Comparison of ENCODE assay signal across 8 mouse cellular contexts in genomic region chr8:12384996-12385685, GRCm38 (mm10). TPM values are rescaled to one million over a fixed set of nuclear protein-coding genes. Genes with fewer than 3 reads are reported as not detected.
DNase-seq lines count a peak whose midpoint lies in the region; ATAC-seq and TF ChIP-seq lines count a peak whose summit lies in the region.

No protein-coding gene starts in this region.

- peak overlapping the region; percentile 65 for H3K9ac ChIP-seq in forebrain, postnatal 0 days
- no peak overlapping the region for H3K9ac ChIP-seq in liver, embryonic 16.5 days (ENCODE audit: low read depth, low read length)

- H3K36me3 ChIP-seq in heart, embryonic 10.5 days, result no peaks in the 10 kb centered on the region
- H3K36me3 ChIP-seq in forebrain, postnatal 0 days (ENCODE audit: insufficient read depth), result no peaks in the 10 kb centered on the region
- H3K36me3 ChIP-seq in liver, embryonic 16.5 days (ENCODE audit: control insufficient read depth, insufficient read depth), result no peaks in the 10 kb centered on the region

- H3K4me2 ChIP-seq in forebrain, postnatal 0 days (ENCODE audit: low read depth), result peak overlapping the region; percentile 78
- H3K4me2 ChIP-seq in liver, embryonic 16.5 days (ENCODE audit: low read depth, low read length), result peak overlapping the region; percentile 30; the same call in 1 of the 2 replicates

- H3K27ac ChIP-seq in heart, embryonic 10.5 days, result no peak overlapping the region
- peak overlapping the region; percentile 88 for H3K27ac ChIP-seq in forebrain, postnatal 0 days (ENCODE audit: low read depth, low read length)
- no peak overlapping the region for H3K27ac ChIP-seq in liver, embryonic 16.5 days (ENCODE audit: low read length)

- WGBS in heart, embryonic 10.5 days, result under 1% methylated on average over 57 of the region's 57 CpGs
- under 1% methylated on average over 55 of the region's 57 CpGs for WGBS in forebrain, postnatal 0 days
- WGBS in liver, embryonic 16.5 days (ENCODE audit: insufficient replicate concordance), result 2% methylated on average over 56 of the region's 57 CpGs

- H3K4me1 ChIP-seq in heart, embryonic 10.5 days, result peaks cover 26% of the 10 kb centered on the region
- peaks cover 7% of the 10 kb centered on the region; the same call in 1 of the 2 replicates for H3K4me1 ChIP-seq in forebrain, postnatal 0 days (ENCODE audit: insufficient read depth)
- H3K4me1 ChIP-seq in liver, embryonic 16.5 days (ENCODE audit: control insufficient read depth, low read depth, low read length), result peaks cover 3% of the 10 kb centered on the region

- intact Hi-C loops in gastrocnemius, postnatal 36 days (cut with DNase I), result no loop called here

- ATAC-seq in forebrain, postnatal 0 days, result peak; percentile 70
- ATAC-seq in liver, embryonic 16.5 days (ENCODE audit: low read depth), result no peak

- H3K27me3 ChIP-seq in heart, embryonic 10.5 days (ENCODE audit: insufficient read depth, poor library complexity, severe bottlenecking), result peaks cover 98% of the 10 kb centered on the region
- peaks cover 41% of the 10 kb centered on the region for H3K27me3 ChIP-seq in forebrain, postnatal 0 days (ENCODE audit: insufficient read depth, low read length)
- peaks cover 97% of the 10 kb centered on the region for H3K27me3 ChIP-seq in liver, embryonic 16.5 days (ENCODE audit: control insufficient read depth, insufficient read depth, low read depth, low read length)

- DNase-seq in heart, embryonic 10.5 days (ENCODE audit: low spot score), result peak; percentile 54
- no peak for DNase-seq in heart, adult 8-10 months (ENCODE audit: low spot score)
- peak; percentile 42 for DNase-seq in R1 (ENCODE audit: low read depth, low spot score)
- peak; percentile 64 for DNase-seq in forebrain, postnatal 0 days
- no peak for DNase-seq in gastrocnemius, postnatal 36 days
- DNase-seq in urinary bladder, postnatal 25 days (ENCODE audit: low spot score), result no peak
- no peak for DNase-seq in layer of hippocampus, adult 9-10 months (ENCODE audit: low spot score)

- H3K4me3 ChIP-seq in heart, embryonic 10.5 days, result peak overlapping the region; percentile 51
- peak overlapping the region; percentile 46 for H3K4me3 ChIP-seq in forebrain, postnatal 0 days (ENCODE audit: low read depth, low read length)
- peak overlapping the region; percentile 28 for H3K4me3 ChIP-seq in liver, embryonic 16.5 days (ENCODE audit: low read depth, low read length)

- H3K9me3 ChIP-seq in heart, embryonic 10.5 days, result no peaks in the 10 kb centered on the region
- H3K9me3 ChIP-seq in forebrain, postnatal 0 days (ENCODE audit: low read length), result no peaks in the 10 kb centered on the region
- H3K9me3 ChIP-seq in liver, embryonic 16.5 days (replicated peaks; ENCODE audit: control insufficient read depth, low read length), result no peaks in the 10 kb centered on the region

- TF ChIP-seq CTCF in forebrain, postnatal 0 days (IDR thresholded peaks at IDR 0.05; ENCODE audit: low read depth), result no peak

RNA-seq across cellular contexts. Expression of gene Sox1, which starts 10.0 kb away (rescaled TPM):
- polyA plus RNA-seq in heart, embryonic 10.5 days (2016; fragmentation: Nextera tagmentation; extraction: Ambion mirVana), result not detected in 2 replicates
- not detected for total RNA-seq in heart, adult 8-10 months (2022)
- total RNA-seq in forebrain, postnatal 0 days (2014; rRNA removed), result 22.5 and 36.5 TPM in 2 replicates
- 2.6 and 4.3 TPM in 2 replicates for polyA plus RNA-seq in forebrain, postnatal 0 days (2015; fragmentation: Nextera tagmentation; extraction: Ambion mirVana)
- polyA plus RNA-seq in liver, embryonic 16.5 days (2015; fragmentation: Nextera tagmentation; extraction: Ambion mirVana), result not detected in 2 replicates
- not detected for total RNA-seq in gastrocnemius, postnatal 36 days (2021)

Comparison
In these comparisons a context has a peak if more than half of its experiments do, and no peak if none do; other contexts are left out.
1. DNase-seq: peak in heart, embryonic 10.5 days (single experiment), R1 (single experiment) and forebrain, postnatal 0 days (single experiment); none in heart, adult 8-10 months (single experiment), gastrocnemius, postnatal 36 days (0 of 2), urinary bladder, postnatal 25 days (single experiment) and layer of hippocampus, adult 9-10 months (single experiment).
2. RNA of gene Sox1, which starts 10.0 kb away (total RNA-seq): 22.5 to 36.5 TPM in forebrain, postnatal 0 days; not detected in heart, adult 8-10 months and not detected in gastrocnemius, postnatal 36 days; every median in the first group is over 10 times any median in the second.
3. Peak in every context shown above with its lines, with median percentiles within 50 percentile points of each other: H3K4me3 ChIP-seq.